Mouse (Mus musculus) bone marrow, adult 2 months (tissue): ENCODE measurements at regions not wholly inside any gene's neighbourhood (a gene's known extent, or its start where the extent isn't known, plus 50 kb on each side); places are given as distances from the start of the nearest gene placed in this dataset.

Source experiments
- CTCF ChIP-seq: fragments of 200-500 bp; IDR thresholded peaks from 2 replicates; pipeline ENCODE4 v1.5.1; 2011; ENCODE audit warnings: low read length, control low read depth; ENCODE audit not compliant: control insufficient read depth, insufficient read depth
- POLR2A ChIP-seq: fragments of 200-500 bp; IDR thresholded peaks from 2 replicates; pipeline ENCODE4 v1.6.1; 2011; ENCODE audit warnings: low read depth, mild to moderate bottlenecking, control low read depth, low read length, borderline replicate concordance; ENCODE audit not compliant: control insufficient read depth

DNA sequence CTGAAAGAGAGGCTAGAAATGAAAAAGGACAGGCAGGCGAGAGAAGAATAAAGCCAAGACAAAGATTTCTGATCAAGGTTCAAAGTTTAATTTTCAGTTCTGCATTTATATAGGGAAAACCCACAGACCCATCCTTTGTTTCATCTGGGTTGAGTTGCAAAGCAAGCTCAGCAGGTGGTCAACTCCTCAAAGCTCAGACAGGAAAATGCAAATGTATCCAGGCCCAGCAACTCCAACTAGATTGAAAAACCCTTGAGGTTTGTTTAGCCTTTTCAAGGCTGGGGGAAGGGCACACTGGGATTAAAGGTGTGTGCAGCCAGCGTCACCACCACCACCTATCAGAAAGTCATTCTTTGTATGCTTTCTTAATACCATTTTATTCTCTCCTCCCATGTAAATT, 66.1 kb upstream of the Tspan5 start:
- TF ChIP-seq CTCF (no peak), POLR2A (no peak)
